Mouse (Mus musculus) MEL (cell line): ENCODE measurements around the gene 9430038I01Rik. TPM values are rescaled to one million over a fixed set of nuclear protein-coding genes. Genes with fewer than 3 reads are reported as not detected.

Source experiments
- DNase-seq: peaks from one replicate; pipeline ENCODE4 v3.0.0; 2011; ENCODE audit warnings: low read depth, low spot score
- H3K27ac ChIP-seq: 2 replicates; pipeline ENCODE4 v1.5.1; 2012; ENCODE audit warnings: low read depth, mild to moderate bottlenecking, control low read depth, low read length, moderate library complexity; ENCODE audit not compliant: control insufficient read depth
- H3K27me3 ChIP-seq, 2 experiments: fragments of 150-350 bp in 1 of 2; sonication (generic) in 1 of 2; 2 replicates each; pipeline ENCODE4 v1.6.1; 2012; ENCODE audit warnings: low read length in 2 of 2, mild to moderate bottlenecking in 2 of 2, improper control_type of control experiment in 1 of 2, moderate library complexity in 1 of 2; ENCODE audit not compliant: insufficient read depth in 2 of 2, control insufficient read depth in 1 of 2
- H3K36me3 ChIP-seq, 2 experiments: 2 replicates each; pipeline ENCODE4 v1.6.1; 2012 to 2014; ENCODE audit warnings: low read length in 2 of 2, improper control_type of control experiment in 1 of 2, inconsistent platforms in 1 of 2, mild to moderate bottlenecking in 1 of 2; ENCODE audit not compliant: insufficient read depth in 2 of 2, control insufficient read depth in 1 of 2
- H3K4me1 ChIP-seq, 2 experiments: fragments of 150-350 bp in 1 of 2; sonication (generic) in 1 of 2; 2 replicates each; pipeline ENCODE4 v1.6.1; 2012; ENCODE audit warnings: low read length in 2 of 2, improper control_type of control experiment in 1 of 2, mild to moderate bottlenecking in 1 of 2; ENCODE audit not compliant: insufficient read depth in 2 of 2, control insufficient read depth in 1 of 2
- H3K4me3 ChIP-seq, 2 experiments: fragments of 150-350 bp in 1 of 2; sonication (generic) in 1 of 2; 2 replicates each; pipeline ENCODE4 v1.5.1; 2012; ENCODE audit warnings: low read depth in 2 of 2, low read length in 2 of 2, mild to moderate bottlenecking in 2 of 2, moderate library complexity in 2 of 2, control low read depth in 1 of 2, improper control_type of control experiment in 1 of 2; ENCODE audit not compliant: control insufficient read depth in 1 of 2, insufficient read depth in 1 of 2
- H3K79me2 ChIP-seq: 2 replicates; pipeline ENCODE4 v1.6.1; 2012; ENCODE audit warnings: mild to moderate bottlenecking, low read length, moderate library complexity; ENCODE audit not compliant: control insufficient read depth, poor library complexity, insufficient read depth
- H3K9ac ChIP-seq: 2 replicates; pipeline ENCODE4 v1.6.1; 2012; ENCODE audit warnings: low read depth, mild to moderate bottlenecking, control low read depth, low read length, moderate library complexity; ENCODE audit not compliant: control insufficient read depth, poor library complexity, severe bottlenecking
- H3K9me3 ChIP-seq: fragments of 150-350 bp; sonication (generic); replicated peaks from 2 replicates; pipeline ENCODE4 v1.6.1; 2012; ENCODE audit warnings: mild to moderate bottlenecking, low read length, improper control_type of control experiment, moderate library complexity; ENCODE audit not compliant: insufficient read depth
- CHD2 ChIP-seq: IDR thresholded peaks from 2 replicates; pipeline ENCODE4 v1.6.1; 2011; ENCODE audit warnings: low read length, improper control_type of control experiment
- ELF1 ChIP-seq: IDR thresholded peaks from 2 replicates; pipeline ENCODE4 v1.6.1; 2014; ENCODE audit warnings: low read depth, mild to moderate bottlenecking, inconsistent platforms, low read length, improper control_type of control experiment, moderate library complexity
- GABPA ChIP-seq: IDR thresholded peaks from 2 replicates; pipeline ENCODE4 v1.6.1; 2012; ENCODE audit warnings: low read depth, mild to moderate bottlenecking, inconsistent platforms, low read length, improper control_type of control experiment, moderate library complexity
- HCFC1 ChIP-seq: IDR thresholded peaks from 2 replicates; pipeline ENCODE4 v1.6.1; 2012; ENCODE audit warnings: low read depth, mild to moderate bottlenecking, inconsistent platforms, low read length, improper control_type of control experiment, moderate library complexity
- MAFK ChIP-seq: IDR thresholded peaks from 2 replicates; pipeline ENCODE4 v1.6.1; 2011; ENCODE audit warnings: low read depth, mild to moderate bottlenecking, low read length, improper control_type of control experiment, borderline replicate concordance
- MAZ ChIP-seq: IDR thresholded peaks from 2 replicates; pipeline ENCODE4 v1.6.1; 2012; ENCODE audit warnings: low read depth, mild to moderate bottlenecking, inconsistent platforms, low read length, improper control_type of control experiment
- MXI1 ChIP-seq: IDR thresholded peaks from 2 replicates; pipeline ENCODE4 v1.6.1; 2011; ENCODE audit warnings: mild to moderate bottlenecking, low read depth, low read length, improper control_type of control experiment
- MYB ChIP-seq: IDR thresholded peaks from 2 replicates; pipeline ENCODE4 v1.6.1; 2011; ENCODE audit warnings: mild to moderate bottlenecking, low read depth, low read length, improper control_type of control experiment
- NELFE ChIP-seq: IDR thresholded peaks from 2 replicates; pipeline ENCODE4 v1.6.1; 2011; ENCODE audit warnings: low read depth, low read length, improper control_type of control experiment
- NRF1 ChIP-seq: IDR thresholded peaks from 2 replicates; pipeline ENCODE4 v1.6.1; 2014; ENCODE audit warnings: low read depth, mild to moderate bottlenecking, inconsistent platforms, low read length, improper control_type of control experiment, moderate library complexity; ENCODE audit not compliant: poor library complexity, insufficient read depth, severe bottlenecking
- POLR2A ChIP-seq, 2 experiments: IDR thresholded peaks; 2 replicates each; pipeline ENCODE4 v1.6.1; 2011 to 2012; ENCODE audit warnings: low read length in 2 of 2, mild to moderate bottlenecking in 2 of 2, control low read depth in 1 of 2, improper control_type of control experiment in 1 of 2, low read depth in 1 of 2, moderate library complexity in 1 of 2; ENCODE audit not compliant: control insufficient read depth in 1 of 2, insufficient read depth in 1 of 2, poor library complexity in 1 of 2
- POLR2AphosphoS5 ChIP-seq: IDR thresholded peaks from 2 replicates; pipeline ENCODE4 v1.6.1; 2012; ENCODE audit warnings: low read depth, borderline replicate concordance, mild to moderate bottlenecking, inconsistent platforms, low read length, moderate library complexity, mixed read lengths
- SIN3A ChIP-seq: IDR thresholded peaks from 2 replicates; pipeline ENCODE4 v1.6.1; 2012; ENCODE audit warnings: low read length, improper control_type of control experiment, inconsistent platforms
- UBTF ChIP-seq: IDR thresholded peaks from 2 replicates; pipeline ENCODE4 v1.6.1; 2012; ENCODE audit warnings: low read depth, mild to moderate bottlenecking, inconsistent platforms, low read length, improper control_type of control experiment, moderate library complexity, borderline replicate concordance; ENCODE audit not compliant: insufficient read depth
- USF1 ChIP-seq: IDR thresholded peaks from 2 replicates; pipeline ENCODE4 v1.6.1; 2014; ENCODE audit warnings: low read depth, mild to moderate bottlenecking, inconsistent platforms, low read length, improper control_type of control experiment, moderate library complexity
- ZC3H11A ChIP-seq: IDR thresholded peaks from 2 replicates; pipeline ENCODE4 v1.6.1; 2012; ENCODE audit warnings: low read depth, mild to moderate bottlenecking, inconsistent platforms, low read length, improper control_type of control experiment
- ZKSCAN1 ChIP-seq: IDR thresholded peaks from 2 replicates; pipeline ENCODE4 v1.6.1; 2012; ENCODE audit warnings: low read depth, mild to moderate bottlenecking, inconsistent platforms, low read length, improper control_type of control experiment, moderate library complexity
- ZMIZ1 ChIP-seq: IDR thresholded peaks from 2 replicates; pipeline ENCODE4 v1.6.1; 2012; ENCODE audit warnings: low read depth, mild to moderate bottlenecking, inconsistent platforms, low read length, improper control_type of control experiment, moderate library complexity
- polyA plus RNA-seq, 2 experiments: library from polyadenylated mRNA; stranded (reverse) in 1 of 2; unstranded in 1 of 2; fragments of >175 nt in 1 of 2; fragments of >200 nt in 1 of 2; gene quantifications; 2 replicates each; pipeline versions ENCODE4 v1.2.1 to v1.2.4; 2012; ENCODE audit warnings: low replicate concordance in 2 of 2, low read depth in 1 of 2; ENCODE audit not compliant: insufficient read length in 2 of 2, insufficient read depth in 1 of 2, missing spikeins in 1 of 2
- total RNA-seq: library from RNA; depleted of rRNA; stranded (reverse); fragments of 300-350 nt; gene quantifications from 2 replicates; pipeline ENCODE4 v1.2.3, GENCODE M21; 2012

Gene 9430038I01Rik
- total and polyA plus RNA-seq, 3 experiments: 19.0 to 24.5 TPM; not detected in 1

DNA sequence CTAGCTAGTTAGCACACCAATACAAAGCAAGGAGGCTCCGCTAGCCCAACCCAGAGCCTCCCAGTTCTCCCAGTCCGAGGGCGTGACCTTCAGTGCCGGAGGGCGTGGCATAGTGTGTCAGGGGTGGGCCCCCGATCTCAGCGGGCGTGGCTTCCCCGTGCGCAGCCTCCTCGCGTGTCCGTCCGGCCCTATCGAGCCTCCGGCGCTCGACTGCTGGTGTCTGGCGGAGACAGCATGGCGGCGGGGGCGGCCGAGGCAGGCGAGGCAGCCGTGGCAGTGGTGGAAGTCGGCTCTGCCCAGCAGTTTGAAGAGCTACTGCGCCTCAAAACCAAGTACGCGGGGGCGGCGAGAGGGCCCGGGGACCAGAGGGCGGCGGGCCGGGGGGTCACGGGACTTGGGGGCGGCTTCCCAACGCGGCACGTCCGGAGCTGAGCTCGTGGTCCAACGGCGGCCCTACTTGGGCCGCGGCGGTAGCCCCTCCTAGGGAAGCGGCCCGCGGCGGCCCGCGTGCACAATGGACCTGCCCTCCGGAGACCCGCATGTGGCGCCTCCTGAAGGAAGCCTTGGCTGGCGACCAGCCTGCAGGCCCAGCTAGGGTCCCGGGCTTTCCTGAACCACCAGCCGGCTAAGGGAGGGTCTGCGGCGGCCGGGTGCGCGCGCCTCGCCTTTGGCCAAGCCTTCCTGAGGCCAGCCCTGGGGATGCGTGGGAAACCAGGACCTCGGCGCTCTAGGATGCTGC is 27.0 kb upstream of the 9430038I01Rik start, which contains the start of gene Glrx3:
Glrx3 (plus strand) TSS at position 175 of the 739 bp plus-strand sequence.
- H3K4me1 ChIP-seq: peaks cover 0 to 5% of the 10 kb centered on the region in 2 experiments
- peak within 1 kb of the TSS; percentile 89 to 99 for H3K4me3 ChIP-seq
- DNase-seq: peak; percentile 95
- H3K27me3 ChIP-seq: no peaks in the 10 kb centered on the region
- peaks cover 0 to 11% of the 10 kb centered on the region in 2 experiments; a peak in 3 of 4 replicates for H3K36me3 ChIP-seq
- H3K79me2 ChIP-seq: peaks cover 44% of the 10 kb centered on the region
- H3K9me3 ChIP-seq: no peaks in the 10 kb centered on the region
- H3K9ac ChIP-seq: peak within 1 kb of the TSS; percentile 100
- TF ChIP-seq NELFE (peak; percentile 74), ELF1 (0 out of 2 replicates have a peak, but pooled peaks have one; percentile 24), HCFC1 (peak; percentile 79), NRF1 (peak; percentile 81), CHD2 (no peak), USF1 (peak; percentile 40; the same call in 1 of the 2 replicates), POLR2A (IDR thresholded peaks at IDR 0.05; ENCODE audit: control insufficient read depth in 1 of 2, insufficient read depth in 1 of 2, low read depth in 1 of 2, low read length in 2 of 2, poor library complexity in 1 of 2) (peak; percentile 78 to 87; a peak in 3 of 4 replicates), MAZ (peak; percentile 19; the same call in 1 of the 2 replicates), SIN3A (peak; percentile 75), UBTF (no peak), MXI1 (peak; percentile 91), ZC3H11A (no peak)
- H3K27ac ChIP-seq: peak within 1 kb of the TSS; percentile 60

DNA sequence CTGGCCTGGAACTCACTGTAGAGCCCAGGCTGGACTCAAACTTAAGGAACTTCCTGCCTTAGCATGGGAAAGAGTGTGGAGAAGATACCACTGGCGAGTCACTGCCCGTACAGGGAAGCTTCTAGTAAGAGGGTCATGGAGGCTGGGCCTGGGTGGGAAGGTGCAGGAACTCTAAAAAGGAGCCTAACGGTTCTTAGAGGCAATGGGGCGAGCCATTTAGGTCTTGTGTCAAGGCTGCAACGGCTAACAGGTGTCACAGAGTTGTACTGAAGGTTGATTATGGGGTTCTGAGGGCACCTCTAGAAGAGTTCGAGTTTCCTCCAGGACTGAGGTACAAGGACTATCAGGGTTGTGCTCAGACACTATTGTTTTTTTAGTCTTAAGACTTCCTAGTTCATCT is 26.3 kb upstream of the 9430038I01Rik start:
- peaks cover 0 to 5% of the 10 kb centered on the region in 2 experiments for H3K4me1 ChIP-seq
- H3K4me3 ChIP-seq: peak overlapping the region; percentile 60 to 99
- peaks cover 38% of the 10 kb centered on the region for H3K79me2 ChIP-seq
- H3K27me3 ChIP-seq: no peaks in the 10 kb centered on the region
- peaks cover 0 to 11% of the 10 kb centered on the region in 2 experiments; a peak in 2 of 4 replicates for H3K36me3 ChIP-seq
- H3K9ac ChIP-seq: peak overlapping the region; percentile 46
- no peak for DNase-seq
- no peak for TF ChIP-seq POLR2AphosphoS5
- no peak for TF ChIP-seq ZKSCAN1
- TF ChIP-seq MXI1: no peak
- TF ChIP-seq MAFK: no peak
- no peak for TF ChIP-seq ZC3H11A
- no peak for TF ChIP-seq ELF1
- TF ChIP-seq GABPA: no peak
- no peak for TF ChIP-seq ZMIZ1
- TF ChIP-seq NELFE: no peak
- TF ChIP-seq CHD2: no peak
- TF ChIP-seq MYB: no peak
- no peak overlapping the region for H3K27ac ChIP-seq
- H3K9me3 ChIP-seq: no peaks in the 10 kb centered on the region
